Mouse (Mus musculus) kidney, embryonic 16.5 days (tissue): Measurements from ENCODE around the gene Tpst1. TPM values are rescaled to one million over a fixed set of nuclear protein-coding genes. Genes with fewer than 3 reads are reported as not detected.

Source experiments
- ATAC-seq: fragments of 200-750 bp; cut with Nextera tagmentation; 2 replicates; pipeline ENCODE4 v1.8.0; 2017; ENCODE audit warnings: moderate TSS enrichment; ENCODE audit not compliant: low FRiP score, low TSS enrichment
- H3K27ac ChIP-seq: fragments of 300-500 bp; sonication (generic); 2 replicates; pipeline ENCODE4 v1.5.1; 2014; ENCODE audit warnings: low read length
- H3K27me3 ChIP-seq: fragments of 300-500 bp; sonication (generic); 2 replicates; pipeline ENCODE4 v1.6.1; 2014; ENCODE audit warnings: low read length, control low read depth, mixed read lengths; ENCODE audit not compliant: insufficient read depth
- H3K36me3 ChIP-seq: fragments of 300-500 bp; sonication (generic); 2 replicates; pipeline ENCODE4 v1.6.1; 2014; ENCODE audit warnings: low read length, control low read depth, mixed read lengths; ENCODE audit not compliant: insufficient read depth
- H3K4me1 ChIP-seq: fragments of 300-500 bp; sonication (generic); 2 replicates; pipeline ENCODE4 v1.6.1; 2014; ENCODE audit warnings: low read length, control low read depth, mixed read lengths; ENCODE audit not compliant: insufficient read depth
- H3K4me2 ChIP-seq: fragments of 300-500 bp; sonication (generic); replicated peaks from 2 replicates; pipeline ENCODE4 v1.6.1; 2014; ENCODE audit warnings: low read depth, low read length
- H3K4me3 ChIP-seq: fragments of 300-500 bp; sonication (generic); 2 replicates; pipeline ENCODE4 v1.5.1; 2014; ENCODE audit warnings: mild to moderate bottlenecking, low read length
- H3K9ac ChIP-seq: fragments of 300-500 bp; sonication (generic); replicated peaks from 2 replicates; pipeline ENCODE4 v1.6.1; 2014; ENCODE audit warnings: low read length
- H3K9me3 ChIP-seq: fragments of 300-500 bp; sonication (generic); 2 replicates; pipeline ENCODE4 v1.6.1; 2016; ENCODE audit warnings: low read length, control low read depth
- WGBS: fragments of 180-500 bp; shearing (Covaris S2); extraction: QIAGEN DNeasy Blood & Tissue Kit; methylation state at CpG from one replicate; pipeline ENCODE4 v1.1.7; 2014; 5-methylcytosine and 5-hydroxymethylcytosine counted together
- polyA plus RNA-seq: library from polyadenylated mRNA; unstranded; fragments of >200 nt; fragmentation: Nextera tagmentation; extraction: Ambion mirVana; gene quantifications from 2 replicates; pipeline ENCODE4 v1.2.1, GENCODE M21; 2015

The Tpst1 gene
- polyA plus RNA-seq, 1 experiment from 2014 or later = 70.1 TPM

DNA sequence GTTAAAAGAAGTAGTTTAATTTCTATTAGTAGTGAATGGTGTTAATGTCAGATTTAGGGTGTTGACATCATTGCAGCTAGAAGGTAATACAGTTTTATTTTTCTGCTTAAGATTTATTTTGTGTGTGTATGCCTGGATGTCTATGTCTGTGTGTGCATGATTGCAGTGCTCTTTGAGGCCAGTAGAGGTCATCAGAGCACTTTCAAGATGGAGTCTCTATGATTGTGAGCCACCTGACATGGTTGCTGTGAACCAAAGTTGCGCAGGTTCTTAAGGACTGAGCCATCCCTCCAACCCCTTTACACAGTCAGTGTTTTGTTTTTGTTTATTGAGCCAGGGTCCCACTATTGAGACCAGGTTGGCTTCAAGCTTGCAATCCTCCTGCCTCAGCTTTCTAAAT, 7.5 kb upstream of the Tpst1 start:
- Histone ChIP-seq H3K36me3 (0 out of 2 replicates have a peak, but pooled peaks cover 4% of the 10 kb centered on the region), H3K9ac (no peak overlapping the region), H3K4me1 (no peaks in the 10 kb centered on the region; the same call in 1 of the 2 replicates), H3K27me3 (no peaks in the 10 kb centered on the region), H3K27ac (no peak overlapping the region), H3K4me3 (no peak overlapping the region), H3K9me3 (no peaks in the 10 kb centered on the region), H3K4me2 (no peak overlapping the region)
- WGBS = 91% methylated on average over 1 of the region's 1 CpGs
- ATAC-seq = no peak

DNA sequence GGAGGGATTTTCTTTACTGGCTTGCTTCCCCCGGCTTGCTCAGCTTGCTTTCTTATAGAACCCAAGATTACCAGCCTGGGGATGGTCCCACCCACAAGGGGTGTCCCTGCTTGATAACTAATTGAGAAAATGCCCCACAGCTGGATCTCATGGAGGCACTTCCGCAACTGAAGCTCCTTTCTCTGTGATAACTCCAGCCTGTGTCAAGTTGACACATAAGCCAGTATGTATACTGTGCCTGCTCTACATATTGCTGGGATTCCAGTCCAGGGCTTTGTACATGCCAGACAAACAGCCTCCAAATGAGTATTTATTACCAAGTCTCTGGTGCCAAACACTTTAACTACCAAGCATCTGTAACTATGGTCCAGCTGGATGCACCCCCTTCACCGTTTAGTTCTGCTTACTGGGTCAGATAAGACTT, 5.3 kb upstream of the Tpst1 start:
- WGBS = 60% methylated on average over 3 of the region's 3 CpGs
- no peaks in the 10 kb centered on the region for H3K36me3 ChIP-seq
- no peak overlapping the region for H3K4me2 ChIP-seq
- H3K9ac ChIP-seq = no peak overlapping the region
- ATAC-seq = 0 out of 2 replicates have a peak, but pooled peaks have one; percentile 27
- H3K4me3 ChIP-seq = no peak overlapping the region
- H3K27ac ChIP-seq = no peak overlapping the region
- no peaks in the 10 kb centered on the region for H3K9me3 ChIP-seq
- no peaks in the 10 kb centered on the region for H3K4me1 ChIP-seq
- H3K27me3 ChIP-seq = no peaks in the 10 kb centered on the region

- H3K27me3 ChIP-seq = no peaks in the 10 kb centered on the region
- H3K4me3 ChIP-seq = no peak overlapping the region
- H3K9me3 ChIP-seq = no peaks in the 10 kb centered on the region
- H3K4me2 ChIP-seq = no peak overlapping the region
- no peak overlapping the region for H3K9ac ChIP-seq
- no peaks in the 10 kb centered on the region for H3K36me3 ChIP-seq
- H3K27ac ChIP-seq = no peak overlapping the region
- peaks cover 4% of the 10 kb centered on the region; the same call in 1 of the 2 replicates for H3K4me1 ChIP-seq
- ATAC-seq = no peak
- WGBS = 66% methylated on average over 6 of the region's 6 CpGs
Observed at GRCm38 (mm10) chr5:130074491-130074890, 1.4 kb downstream of the Tpst1 start.

GRCm38 (mm10) chr5:130076396-130076795, 3.3 kb downstream of the Tpst1 start:
- Histone ChIP-seq H3K27ac (no peak overlapping the region), H3K4me2 (no peak overlapping the region), H3K36me3 (peaks cover 3% of the 10 kb centered on the region), H3K27me3 (no peaks in the 10 kb centered on the region), H3K9ac (no peak overlapping the region), H3K4me1 (peaks cover 12% of the 10 kb centered on the region; the same call in 1 of the 2 replicates), H3K4me3 (no peak overlapping the region), H3K9me3 (peaks cover 4% of the 10 kb centered on the region)
- no peak for ATAC-seq
- WGBS = 60% methylated on average over 6 of the region's 6 CpGs

GRCm38 (mm10) chr5:130078096-130078833, 5.1 kb downstream of the Tpst1 start:
- H3K9me3 ChIP-seq = peaks cover 6% of the 10 kb centered on the region
- 63% methylated on average over 9 of the region's 9 CpGs for WGBS
- no peak overlapping the region for H3K4me2 ChIP-seq
- ATAC-seq = no peak
- no peak overlapping the region for H3K4me3 ChIP-seq
- no peak overlapping the region for H3K9ac ChIP-seq
- H3K4me1 ChIP-seq = peaks cover 12% of the 10 kb centered on the region; the same call in 1 of the 2 replicates
- no peak overlapping the region for H3K27ac ChIP-seq
- peaks cover 6% of the 10 kb centered on the region for H3K36me3 ChIP-seq
- no peaks in the 10 kb centered on the region for H3K27me3 ChIP-seq

DNA sequence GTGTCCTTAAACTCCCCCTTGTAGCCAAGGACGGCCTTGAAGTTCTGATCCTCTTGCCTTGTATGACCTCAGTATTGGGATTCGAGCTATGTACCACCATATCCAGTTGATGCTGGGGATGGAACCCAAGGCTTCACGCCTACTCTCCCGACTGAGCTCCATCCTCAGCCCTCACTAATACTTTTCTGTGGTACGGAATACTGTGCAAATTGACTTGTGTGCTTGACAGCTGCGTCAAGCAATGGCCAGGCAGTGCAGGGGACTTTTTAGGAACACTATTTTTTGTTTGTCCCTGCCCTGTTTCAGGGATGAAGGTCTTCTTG, 5.7 kb downstream of the Tpst1 start:
- peak; percentile 29; the same call in 1 of the 2 replicates for ATAC-seq
- H3K4me3 ChIP-seq = peak overlapping the region; percentile 78
- no peaks in the 10 kb centered on the region for H3K27me3 ChIP-seq
- peaks cover 6% of the 10 kb centered on the region for H3K36me3 ChIP-seq
- peaks cover 12% of the 10 kb centered on the region; the same call in 1 of the 2 replicates for H3K4me1 ChIP-seq
- peak overlapping the region; percentile 91 for H3K4me2 ChIP-seq
- H3K9me3 ChIP-seq = peaks cover 6% of the 10 kb centered on the region
- 41% methylated on average over 6 of the region's 6 CpGs for WGBS
- H3K9ac ChIP-seq = peak overlapping the region; percentile 93
- H3K27ac ChIP-seq = peak overlapping the region; percentile 35; the same call in 1 of the 2 replicates

DNA sequence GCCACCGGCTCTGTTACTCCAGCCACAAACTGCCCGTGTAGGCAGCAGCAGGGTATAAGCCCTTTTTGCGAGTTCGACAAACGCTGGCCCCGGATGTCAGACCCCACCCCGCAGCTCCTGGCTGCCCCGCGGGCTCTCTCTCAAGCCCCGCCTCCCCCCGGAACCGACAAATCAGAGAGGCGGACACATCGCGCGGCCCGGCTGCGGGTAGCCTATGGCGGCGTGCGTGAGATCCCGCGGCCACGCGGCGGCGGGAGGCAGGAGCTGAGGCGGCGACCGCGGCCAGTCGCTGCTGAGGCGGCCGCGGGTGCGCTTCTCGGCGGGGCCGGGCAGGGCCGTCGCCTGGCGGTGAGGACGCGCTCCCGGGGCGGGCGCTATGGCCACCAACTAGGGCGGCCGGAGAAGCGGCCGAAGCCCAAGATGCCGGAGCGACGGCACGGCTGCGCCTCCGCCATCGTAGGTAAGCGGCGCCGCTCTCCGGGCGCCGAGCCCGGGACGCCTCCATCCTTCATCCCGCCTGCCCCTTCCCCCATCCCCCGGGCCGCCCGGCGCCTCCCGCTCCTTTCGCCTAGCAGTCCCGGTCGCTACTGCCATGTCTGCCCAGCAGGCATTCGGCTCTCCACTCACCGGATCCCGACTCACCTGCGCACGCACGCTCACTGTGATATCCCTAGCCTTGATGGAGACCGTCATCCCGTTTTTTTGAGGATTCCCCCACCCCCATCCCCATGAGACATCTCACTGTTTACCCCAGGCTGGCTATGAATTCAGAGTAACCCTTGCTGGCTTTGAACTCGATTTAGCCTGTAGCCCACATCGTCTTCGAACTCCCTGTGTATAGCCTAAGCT, 6.3 kb downstream of the Tpst1 start:
- peaks cover 6% of the 10 kb centered on the region for H3K36me3 ChIP-seq
- H3K9me3 ChIP-seq = peaks cover 6% of the 10 kb centered on the region
- peak overlapping the region; percentile 78 for H3K4me3 ChIP-seq
- peak; percentile 98 for ATAC-seq
- peak overlapping the region; percentile 93 for H3K9ac ChIP-seq
- WGBS = under 1% methylated on average over 79 of the region's 86 CpGs
- peak overlapping the region; percentile 60 for H3K27ac ChIP-seq
- H3K27me3 ChIP-seq = no peaks in the 10 kb centered on the region
- H3K4me2 ChIP-seq = peak overlapping the region; percentile 91
- peaks cover 12% of the 10 kb centered on the region; the same call in 1 of the 2 replicates for H3K4me1 ChIP-seq

DNA sequence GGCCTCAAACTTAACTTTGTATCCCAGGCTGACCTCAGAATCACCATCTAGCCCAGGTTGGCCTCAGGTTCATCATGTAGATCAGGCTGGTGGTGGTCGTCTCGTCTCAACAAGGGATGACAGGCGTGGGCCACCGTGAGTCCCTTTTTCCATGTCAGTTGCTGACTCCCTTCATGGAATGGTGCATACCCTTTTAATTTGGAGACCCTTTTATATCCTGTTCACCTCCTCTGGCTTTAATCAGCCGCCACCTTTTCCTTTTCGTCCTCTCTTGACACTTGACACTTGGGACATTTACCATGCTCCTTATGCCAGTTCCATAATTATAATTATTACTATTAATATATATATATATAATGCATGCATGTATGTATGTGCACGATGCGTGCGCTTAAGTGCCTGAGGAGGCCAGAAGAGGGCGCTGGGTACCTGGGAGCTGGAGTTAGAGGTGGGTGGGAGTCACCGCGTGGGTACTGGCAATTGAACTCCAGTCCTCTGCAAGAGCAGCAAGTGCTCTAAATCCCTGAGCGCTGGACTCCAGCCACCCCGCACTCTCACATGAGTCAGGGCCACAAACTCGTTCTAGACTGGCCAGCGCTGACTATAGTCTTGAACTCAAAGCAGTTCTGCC, 7.0 kb downstream of the Tpst1 start:
- H3K4me1 ChIP-seq = peaks cover 12% of the 10 kb centered on the region; the same call in 1 of the 2 replicates
- H3K9ac ChIP-seq = peak overlapping the region; percentile 93
- H3K9me3 ChIP-seq = peaks cover 6% of the 10 kb centered on the region
- peaks cover 6% of the 10 kb centered on the region for H3K36me3 ChIP-seq
- H3K27me3 ChIP-seq = no peaks in the 10 kb centered on the region
- 0 out of 2 replicates have a peak, but pooled peaks have one; percentile 2 for ATAC-seq
- peak overlapping the region; percentile 91 for H3K4me2 ChIP-seq
- H3K4me3 ChIP-seq = peak overlapping the region; percentile 78
- H3K27ac ChIP-seq = no peak overlapping the region
- 74% methylated on average over 16 of the region's 16 CpGs for WGBS

- Histone ChIP-seq H3K4me2 (no peak overlapping the region), H3K36me3 (peaks cover 6% of the 10 kb centered on the region), H3K9ac (no peak overlapping the region), H3K4me1 (peaks cover 12% of the 10 kb centered on the region; the same call in 1 of the 2 replicates), H3K4me3 (no peak overlapping the region), H3K27me3 (no peaks in the 10 kb centered on the region), H3K27ac (no peak overlapping the region), H3K9me3 (peaks cover 6% of the 10 kb centered on the region)
- ATAC-seq = no peak
- over 99% methylated on average over 8 of the region's 8 CpGs for WGBS
Observed at GRCm38 (mm10) chr5:130081181-130081881, 8.2 kb downstream of the Tpst1 start.
